Mouse (Mus musculus): ENCODE data around the gene Tradd.

DNA sequence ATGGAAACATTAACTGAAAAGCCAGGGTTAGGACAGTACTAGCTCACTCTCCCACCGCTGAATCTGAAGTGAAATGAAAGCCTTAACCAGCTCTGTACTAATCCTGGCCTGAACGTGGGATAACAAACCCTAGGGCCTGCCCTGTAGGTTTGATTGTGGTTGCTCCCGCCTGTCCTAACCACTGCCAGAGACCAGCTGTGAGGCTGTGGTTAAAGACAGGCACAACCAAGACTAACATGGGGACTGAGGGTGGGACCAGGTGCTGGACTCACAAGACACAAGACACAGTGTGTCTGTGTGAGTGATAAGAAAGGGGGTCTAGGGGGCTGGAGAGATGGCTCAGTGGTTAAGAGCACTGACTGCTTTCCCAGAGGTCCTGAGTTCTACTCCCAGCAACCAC lies 16.2 kb upstream of the Tradd start:
- no peak for TF ChIP-seq CTCF (conservative IDR thresholded peaks at IDR 0.05; ENCODE audit: low read length)
- no peak for TF ChIP-seq NANOG (IDR thresholded peaks at IDR 0.05; ENCODE audit: borderline replicate concordance, low read length)
- no peak for TF ChIP-seq POU5F1 (IDR thresholded peaks at IDR 0.05; ENCODE audit: borderline replicate concordance, low read length)
